Mouse (Mus musculus) liver, postnatal 0 days (tissue): ENCODE measurements around the gene Cramp1l.
A peak's percentile ranks its signal among the peaks of the same experiment; 100 is the strongest.

ENCODE experiments used
- CTCF ChIP-seq: sonication (generic); IDR thresholded peaks from 2 replicates; pipeline ENCODE4 v1.5.1; 2016; ENCODE audit warnings: antibody characterized with exemption, low read depth
- EP300 ChIP-seq: IDR thresholded peaks from 2 replicates; pipeline ENCODE4 v1.6.1; 2016; ENCODE audit warnings: antibody characterized with exemption, low read depth, mild to moderate bottlenecking

DNA sequence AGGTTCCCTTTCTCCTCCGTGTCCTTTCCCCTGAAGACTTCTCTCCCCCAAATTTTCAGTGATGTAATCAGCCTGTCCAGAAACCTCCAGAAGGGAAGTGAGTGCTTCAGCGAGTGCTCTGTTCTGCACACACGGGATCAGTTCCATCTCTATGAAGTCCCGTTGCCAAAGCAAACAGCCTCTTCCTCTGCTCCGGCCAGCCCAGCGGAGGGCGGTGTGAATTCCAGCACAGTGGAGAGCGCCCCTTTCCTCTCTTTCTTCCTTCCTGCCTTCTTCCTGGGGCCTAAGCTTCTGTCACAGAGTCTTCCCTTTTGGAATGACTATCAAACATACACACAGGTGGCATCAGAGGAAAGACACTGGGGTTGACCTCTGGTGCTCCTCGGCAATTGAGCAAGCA lies 48.8 kb upstream of the Cramp1l start:
- TF ChIP-seq CTCF (peak; percentile 13; the same call in 1 of the 2 replicates), EP300 (peak; percentile 9; the same call in 1 of the 2 replicates)
